Mouse (Mus musculus) kidney, embryonic 15.5 days (tissue): ENCODE measurements around the gene Mrtfa. TPM values are rescaled to one million over a fixed set of nuclear protein-coding genes. Genes with fewer than 3 reads are reported as not detected.

Experiments used
- ATAC-seq: fragments of 200-750 bp; cut with Nextera tagmentation; replicated peaks from 2 replicates; pipeline ENCODE4 v1.8.0; 2017; ENCODE audit warnings: moderate TSS enrichment; ENCODE audit not compliant: low FRiP score
- H3K27ac ChIP-seq: fragments of 300-500 bp; sonication (generic); 2 replicates; pipeline ENCODE4 v1.5.1; 2015; ENCODE audit warnings: mild to moderate bottlenecking, inconsistent platforms
- H3K27me3 ChIP-seq: fragments of 300-500 bp; sonication (generic); 2 replicates; pipeline ENCODE4 v1.6.1; 2015; ENCODE audit warnings: inconsistent platforms
- H3K36me3 ChIP-seq: fragments of 300-500 bp; sonication (generic); 2 replicates; pipeline ENCODE4 v1.6.1; 2015; ENCODE audit warnings: inconsistent platforms
- H3K4me1 ChIP-seq: fragments of 300-500 bp; sonication (generic); 2 replicates; pipeline ENCODE4 v1.6.1; 2015; ENCODE audit warnings: inconsistent platforms
- H3K4me2 ChIP-seq: fragments of 300-500 bp; sonication (generic); 2 replicates; pipeline ENCODE4 v1.6.1; 2015; ENCODE audit warnings: moderate library complexity, mild to moderate bottlenecking, inconsistent platforms
- H3K4me3 ChIP-seq: fragments of 300-500 bp; sonication (generic); replicated peaks from 2 replicates; pipeline ENCODE4 v1.5.1; 2015; ENCODE audit warnings: mild to moderate bottlenecking, inconsistent platforms
- H3K9ac ChIP-seq: fragments of 300-500 bp; sonication (generic); 2 replicates; pipeline ENCODE4 v1.6.1; 2015; ENCODE audit warnings: mild to moderate bottlenecking, inconsistent platforms
- H3K9me3 ChIP-seq: fragments of 300-500 bp; sonication (generic); replicated peaks from 2 replicates; pipeline ENCODE4 v1.6.1; 2016; ENCODE audit warnings: inconsistent platforms
- WGBS: fragments of 180-500 bp; shearing (Covaris S2); methylation state at CpG from one replicate; pipeline ENCODE4 v1.1.7; 2015; ENCODE audit warnings: mixed read lengths; 5-methylcytosine and 5-hydroxymethylcytosine counted together
- polyA plus RNA-seq: library from polyadenylated mRNA; unstranded; fragments of >200 nt; fragmentation: Nextera tagmentation; extraction: Ambion mirVana; gene quantifications from 2 replicates; pipeline ENCODE4 v1.2.1, GENCODE M21; 2015

Gene Mrtfa
- polyA plus RNA-seq, 1 experiment from 2014 or later = 27.0 TPM

DNA sequence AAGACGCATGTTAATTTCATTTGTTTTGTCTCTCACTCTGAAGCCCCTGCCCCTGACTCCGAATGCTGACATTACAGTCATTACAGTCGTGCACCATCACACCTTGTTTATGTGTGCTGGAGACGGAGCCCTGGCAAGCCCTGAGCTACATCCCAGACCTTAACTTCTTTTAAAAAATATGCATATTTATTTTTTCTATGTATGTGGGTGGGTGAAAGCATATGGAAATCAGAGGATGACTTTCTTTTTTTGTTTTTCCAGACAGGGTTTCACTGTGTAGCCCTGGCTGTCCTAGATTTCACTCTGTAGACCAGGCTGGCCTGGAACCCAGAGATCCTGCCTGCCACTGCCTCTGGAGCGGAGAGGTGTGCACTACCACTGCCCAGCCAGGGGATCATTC lies 195.6 kb downstream of the Mrtfa start:
- Histone ChIP-seq H3K4me2 (no peak overlapping the region), H3K4me3 (no peak overlapping the region), H3K9me3 (no peaks in the 10 kb centered on the region), H3K4me1 (peaks cover 1% of the 10 kb centered on the region), H3K27me3 (no peaks in the 10 kb centered on the region), H3K9ac (no peak overlapping the region), H3K36me3 (no peaks in the 10 kb centered on the region), H3K27ac (no peak overlapping the region)
- ATAC-seq = no peak
- WGBS = 80% methylated on average over 5 of the region's 5 CpGs

DNA sequence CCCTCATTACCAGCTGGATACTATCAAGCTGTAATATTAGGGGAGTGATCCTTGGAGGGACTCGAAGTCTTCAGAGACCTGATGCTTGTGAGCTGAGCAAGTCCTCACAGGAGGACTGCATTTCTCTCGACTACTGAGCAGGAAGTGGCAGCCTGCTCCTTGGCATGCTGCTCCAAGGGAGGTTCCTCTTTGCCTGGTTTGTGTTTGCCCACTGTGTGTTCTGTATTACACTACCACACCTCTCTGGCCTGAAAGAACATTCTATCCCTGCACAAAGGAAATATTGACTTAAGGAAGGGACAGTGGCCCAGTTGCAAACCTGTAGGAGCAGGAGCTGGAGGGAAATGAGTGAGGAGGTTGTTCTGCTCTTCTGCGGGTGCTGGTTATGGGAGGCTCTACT lies 200.8 kb downstream of the Mrtfa start:
- Histone ChIP-seq H3K4me3 (no peak overlapping the region), H3K27ac (no peak overlapping the region), H3K4me2 (no peak overlapping the region), H3K36me3 (no peaks in the 10 kb centered on the region), H3K4me1 (no peaks in the 10 kb centered on the region), H3K9me3 (no peaks in the 10 kb centered on the region), H3K27me3 (no peaks in the 10 kb centered on the region), H3K9ac (no peak overlapping the region)
- ATAC-seq = no peak
- 60% methylated on average over 3 of the region's 3 CpGs for WGBS

DNA sequence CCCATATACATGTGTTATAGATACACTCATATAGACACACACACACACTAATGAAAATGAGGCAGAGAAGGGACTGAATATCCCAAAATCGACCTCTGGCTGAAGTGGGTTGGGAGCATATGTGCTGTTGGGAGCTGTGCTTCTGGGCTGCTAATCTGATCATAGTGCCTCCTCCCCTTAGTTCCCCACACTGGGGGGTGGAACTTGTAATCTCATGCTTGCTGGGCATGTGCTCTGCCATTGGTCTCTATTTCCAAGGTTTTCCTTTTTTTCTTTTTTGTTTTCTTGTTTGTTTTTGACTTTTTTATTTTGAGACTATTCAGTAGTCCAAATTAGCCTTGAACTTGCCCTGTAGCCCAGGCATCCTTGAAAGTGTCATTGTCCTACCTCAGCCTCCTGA lies 202.2 kb downstream of the Mrtfa start:
- no peak for ATAC-seq
- 63% methylated on average over 1 of the region's 1 CpGs for WGBS
- no peak overlapping the region for H3K27ac ChIP-seq

DNA sequence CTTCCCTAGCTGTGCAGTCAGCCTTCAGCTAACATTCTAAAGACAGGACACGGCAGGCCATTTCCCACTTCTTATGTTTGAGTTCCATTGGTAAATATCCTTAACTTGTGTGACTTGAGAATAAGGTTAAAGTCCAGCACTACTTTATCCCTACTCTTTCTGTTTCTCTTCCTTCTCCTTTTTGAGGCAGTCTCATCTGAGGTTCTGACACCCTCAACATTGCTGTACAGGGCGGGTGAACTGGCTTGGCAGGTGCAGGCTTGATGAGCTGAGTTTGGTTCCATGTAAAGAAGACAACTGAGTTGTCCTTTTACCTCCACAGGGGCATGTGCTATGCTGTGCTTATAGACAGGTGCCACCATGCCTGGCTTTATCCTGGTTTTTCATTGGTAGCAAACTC lies 207.3 kb downstream of the Mrtfa start:
- Histone ChIP-seq H3K27me3 (no peaks in the 10 kb centered on the region), H3K4me1 (peaks cover 8% of the 10 kb centered on the region), H3K4me3 (no peak overlapping the region), H3K9me3 (no peaks in the 10 kb centered on the region), H3K9ac (no peak overlapping the region), H3K4me2 (no peak overlapping the region), H3K27ac (no peak overlapping the region), H3K36me3 (no peaks in the 10 kb centered on the region)
- WGBS = 93% methylated on average over 2 of the region's 2 CpGs
- no peak for ATAC-seq

More for the DNA sequence above, 202.2 kb downstream of the Mrtfa start:
- H3K9ac ChIP-seq = no peak overlapping the region
- H3K4me1 ChIP-seq = no peaks in the 10 kb centered on the region
- H3K27me3 ChIP-seq = no peaks in the 10 kb centered on the region
- no peaks in the 10 kb centered on the region for H3K9me3 ChIP-seq
- H3K36me3 ChIP-seq = no peaks in the 10 kb centered on the region
- H3K4me3 ChIP-seq = no peak overlapping the region
- no peak overlapping the region for H3K4me2 ChIP-seq

DNA sequence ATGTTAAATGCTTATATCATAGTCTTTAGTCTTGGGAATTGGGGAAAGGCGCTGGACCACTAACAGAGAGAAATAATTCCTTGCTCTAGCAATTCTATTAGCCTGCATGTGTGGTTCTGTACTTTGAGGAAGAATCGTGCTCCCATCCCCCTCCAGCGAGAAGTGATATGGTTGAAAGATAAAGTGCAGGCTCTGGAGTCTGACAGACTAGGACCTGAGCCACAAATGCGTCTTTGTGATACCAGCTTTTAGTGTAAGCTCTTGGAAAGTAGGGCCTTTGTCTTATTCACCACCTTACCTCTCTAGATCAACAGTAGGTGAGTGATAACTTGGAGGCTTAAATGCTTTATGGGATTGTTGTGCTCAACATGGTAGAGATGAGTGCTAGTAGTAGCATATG lies 209.4 kb downstream of the Mrtfa start:
- no peaks in the 10 kb centered on the region for H3K36me3 ChIP-seq
- 82% methylated on average over 4 of the region's 4 CpGs for WGBS
- no peaks in the 10 kb centered on the region for H3K27me3 ChIP-seq
- no peak for ATAC-seq
- H3K4me2 ChIP-seq = no peak overlapping the region
- no peaks in the 10 kb centered on the region for H3K9me3 ChIP-seq
- H3K4me3 ChIP-seq = no peak overlapping the region
- no peak overlapping the region for H3K27ac ChIP-seq
- H3K4me1 ChIP-seq = peaks cover 11% of the 10 kb centered on the region
- no peak overlapping the region for H3K9ac ChIP-seq

DNA sequence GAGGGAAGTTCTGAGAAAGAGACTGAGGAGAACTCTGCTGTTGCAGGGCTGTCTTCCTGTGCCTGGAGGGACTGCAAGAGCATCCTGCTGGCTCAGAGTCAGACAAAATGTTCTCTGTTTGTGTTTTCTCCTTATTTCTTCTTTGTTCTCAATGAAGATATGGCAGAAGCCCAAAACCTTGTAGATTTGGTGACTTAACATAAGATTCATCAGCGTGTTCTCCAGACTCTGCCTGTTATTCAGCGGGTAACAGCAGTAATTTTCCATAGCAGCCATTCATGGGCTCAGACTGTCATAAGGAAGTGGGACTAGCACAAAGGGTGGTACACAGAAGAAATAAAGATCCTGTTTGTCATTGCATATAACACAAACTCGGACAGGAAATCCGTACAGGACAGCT lies 210.9 kb downstream of the Mrtfa start:
- H3K27ac ChIP-seq = 0 out of 2 replicates have a peak overlapping the region, but pooled peaks have one; percentile 3
- H3K9me3 ChIP-seq = no peaks in the 10 kb centered on the region
- 72% methylated on average over 4 of the region's 4 CpGs for WGBS
- H3K9ac ChIP-seq = no peak overlapping the region
- no peak for ATAC-seq
- no peaks in the 10 kb centered on the region for H3K27me3 ChIP-seq
- no peaks in the 10 kb centered on the region for H3K36me3 ChIP-seq
- no peak overlapping the region for H3K4me3 ChIP-seq
- no peak overlapping the region for H3K4me2 ChIP-seq
- peaks cover 11% of the 10 kb centered on the region for H3K4me1 ChIP-seq

DNA sequence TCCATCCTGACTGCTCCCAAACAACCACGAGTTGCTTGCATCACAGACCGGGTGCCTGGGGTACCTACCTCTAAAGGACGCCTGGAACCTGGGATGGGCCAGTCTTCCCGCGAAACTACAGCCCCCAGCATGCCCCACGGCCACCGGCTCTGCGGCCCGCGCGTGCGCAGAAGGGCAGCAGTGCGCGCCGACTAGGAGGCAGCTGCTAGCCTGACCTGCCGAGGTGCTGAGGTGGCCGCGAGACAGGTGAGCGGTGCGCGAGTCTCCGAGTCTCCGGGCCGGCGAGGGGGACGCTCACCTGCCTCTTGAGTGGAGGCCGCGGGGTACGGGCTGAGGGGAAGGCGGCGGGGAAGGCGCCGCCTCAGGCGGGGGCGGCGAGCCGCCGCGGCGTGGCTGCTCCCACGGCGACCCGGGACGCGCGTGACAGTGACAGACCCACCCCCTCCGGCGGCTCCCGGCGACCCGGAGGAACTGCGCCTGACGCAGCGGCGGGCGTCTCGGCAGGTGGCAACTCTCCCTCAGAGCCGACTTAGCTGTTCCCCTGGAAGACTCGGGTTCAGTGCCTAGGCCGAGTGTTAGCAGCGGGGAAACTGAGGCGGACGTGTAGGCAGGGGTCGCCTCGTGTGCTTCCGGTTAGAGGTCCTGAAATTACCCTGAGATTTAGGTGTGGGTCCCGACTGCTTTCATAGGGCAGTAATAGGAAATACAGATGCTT lies 212.8 kb downstream of the Mrtfa start, which contains the start of gene Sgsm3:
Gene Sgsm3, plus strand, starts transcription at position 146 of the 715 bp plus-strand sequence.
- Histone ChIP-seq H3K4me2 (peak within 1 kb of the TSS; percentile 90), H3K36me3 (no peaks in the 10 kb centered on the region), H3K4me1 (peaks cover 11% of the 10 kb centered on the region), H3K27me3 (no peaks in the 10 kb centered on the region), H3K9me3 (no peaks in the 10 kb centered on the region), H3K4me3 (peak within 1 kb of the TSS; percentile 92), H3K9ac (peak within 1 kb of the TSS; percentile 75), H3K27ac (0 out of 2 replicates have a peak within 1 kb of the TSS, but pooled peaks have one; percentile 41)
- ATAC-seq = peak; percentile 95
- WGBS = under 1% methylated on average over 67 of the region's 67 CpGs

DNA sequence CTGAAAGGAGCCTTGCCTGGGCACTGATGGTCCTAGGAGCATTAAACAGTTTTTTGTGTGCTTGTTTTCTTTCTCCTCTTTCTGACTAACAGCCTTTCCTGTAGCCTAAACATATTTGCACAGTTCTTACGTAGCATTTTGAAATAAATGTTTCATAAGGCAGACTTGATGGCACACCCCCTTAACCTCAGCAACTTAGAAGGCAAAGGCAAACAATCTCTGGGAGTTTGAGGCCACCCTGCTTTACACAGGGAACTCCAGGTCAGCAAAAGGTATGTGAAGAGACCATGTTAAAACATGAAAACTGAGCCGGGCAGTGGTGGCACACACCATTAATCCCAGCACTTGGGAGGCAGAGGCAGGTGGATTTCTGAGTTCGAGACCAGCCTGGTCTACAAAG lies 214.9 kb downstream of the Mrtfa start:
- ATAC-seq = no peak
- WGBS = 73% methylated on average over 3 of the region's 3 CpGs
- no peak overlapping the region for H3K9ac ChIP-seq
- no peaks in the 10 kb centered on the region for H3K9me3 ChIP-seq
- peaks cover 11% of the 10 kb centered on the region for H3K4me1 ChIP-seq
- H3K27ac ChIP-seq = no peak overlapping the region
- no peak overlapping the region for H3K4me3 ChIP-seq
- no peaks in the 10 kb centered on the region for H3K27me3 ChIP-seq
- H3K4me2 ChIP-seq = no peak overlapping the region
- no peaks in the 10 kb centered on the region for H3K36me3 ChIP-seq

DNA sequence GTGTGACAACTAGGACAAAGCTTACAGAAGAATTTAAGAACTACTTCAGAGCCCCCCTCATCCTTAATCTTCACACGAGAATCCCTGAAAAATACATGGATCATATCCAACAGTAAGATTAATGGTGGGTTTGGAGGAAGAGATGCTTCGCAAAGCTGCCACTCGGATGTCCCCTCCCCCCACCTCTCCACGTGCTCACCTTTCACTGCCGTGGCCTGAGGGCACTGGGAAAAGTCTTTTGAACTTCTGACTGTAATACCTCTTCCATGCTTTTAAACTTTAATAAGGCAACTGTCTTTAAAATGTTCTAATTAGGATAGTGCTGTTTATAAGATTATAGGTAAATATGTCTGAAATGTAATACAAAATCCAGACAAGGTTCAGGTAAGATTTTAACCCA lies 216.2 kb downstream of the Mrtfa start:
- Histone ChIP-seq H3K27ac (no peak overlapping the region), H3K27me3 (no peaks in the 10 kb centered on the region), H3K4me2 (no peak overlapping the region), H3K9ac (no peak overlapping the region), H3K36me3 (peaks cover 12% of the 10 kb centered on the region), H3K9me3 (no peaks in the 10 kb centered on the region), H3K4me3 (no peak overlapping the region), H3K4me1 (peaks cover 9% of the 10 kb centered on the region)
- no peak for ATAC-seq
- WGBS = 19% methylated on average over 5 of the region's 5 CpGs

DNA sequence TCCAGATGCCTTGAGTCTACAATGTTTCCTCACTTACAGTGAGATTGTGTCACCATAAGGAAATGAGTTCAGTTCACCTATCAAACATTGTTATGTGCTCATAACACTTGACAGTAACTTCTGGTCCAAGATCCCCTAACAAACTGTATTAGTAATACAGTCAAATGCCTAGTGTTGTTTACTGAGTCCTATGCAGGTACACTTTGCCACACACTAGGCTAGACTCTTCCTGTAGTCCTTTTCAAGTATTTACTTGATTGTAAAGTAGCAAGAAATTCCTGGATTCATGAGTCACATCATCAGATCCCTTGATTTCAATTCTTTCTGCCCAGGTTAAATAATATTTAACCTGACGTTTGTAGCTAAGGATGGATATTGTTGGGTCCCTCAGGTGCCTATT lies 221.2 kb downstream of the Mrtfa start:
- H3K9me3 ChIP-seq = no peaks in the 10 kb centered on the region
- H3K4me3 ChIP-seq = no peak overlapping the region
- WGBS = 81% methylated on average over 1 of the region's 1 CpGs
- H3K36me3 ChIP-seq = peaks cover 56% of the 10 kb centered on the region
- no peak overlapping the region for H3K27ac ChIP-seq
- H3K4me1 ChIP-seq = no peaks in the 10 kb centered on the region
- no peaks in the 10 kb centered on the region for H3K27me3 ChIP-seq
- no peak overlapping the region for H3K4me2 ChIP-seq
- no peak overlapping the region for H3K9ac ChIP-seq
- no peak for ATAC-seq

Other genes starting within 250 kb of the Mrtfa start
- 178 and 186 TPM in 2 replicates for gene Adsl, start 242.3 kb downstream of the Mrtfa start, polyA plus RNA-seq
- gene Sgsm3, start 213.0 kb downstream of the Mrtfa start, polyA plus RNA-seq = 24.8 and 27.1 TPM in 2 replicates
- gene Mchr1, start 44.7 kb upstream of the Mrtfa start, polyA plus RNA-seq = 1.1 and 1.2 TPM in 2 replicates
- gene Slc25a17, start 170.1 kb upstream of the Mrtfa start, polyA plus RNA-seq = 122 and 128 TPM in 2 replicates
- 185 and 196 TPM in 2 replicates for gene St13, start 209.3 kb upstream of the Mrtfa start, polyA plus RNA-seq
- 13.2 and 13.3 TPM in 2 replicates for gene Xpnpep3, start 209.4 kb upstream of the Mrtfa start, polyA plus RNA-seq
- 2.1 and 2.2 TPM in 2 replicates for gene Dnajb7, start 217.5 kb upstream of the Mrtfa start, polyA plus RNA-seq